Mouse (Mus musculus): Measurements from ENCODE around the gene Mical3. TPM values are rescaled to one million over a fixed set of nuclear protein-coding genes. Genes with fewer than 3 reads are reported as not detected.
A peak's percentile ranks its signal among the peaks of the same experiment; 100 is the strongest.

The Mical3 gene
- polyA plus RNA-seq, 1 experiment from 2014 or later: 50.0 TPM

GRCm38 (mm10) chr6:120981537-120981936 is 149.3 kb downstream of the Mical3 start:
- H3K27me3 ChIP-seq (replicated peaks): no peaks in the 10 kb centered on the region
- no peak overlapping the region for H3K9ac ChIP-seq
- peaks cover 15% of the 10 kb centered on the region; the same call in 1 of the 2 replicates for H3K36me3 ChIP-seq (replicated peaks)
- H3K27ac ChIP-seq: no peak overlapping the region
- no peak overlapping the region for H3K4me3 ChIP-seq
- ATAC-seq (replicated peaks): no peak
- WGBS: 70% methylated on average over 6 of the region's 6 CpGs
- peaks cover 7% of the 10 kb centered on the region; the same call in 1 of the 2 replicates for H3K4me1 ChIP-seq
- no peak overlapping the region for H3K4me2 ChIP-seq
- no peaks in the 10 kb centered on the region for H3K9me3 ChIP-seq

GRCm38 (mm10) chr6:120978019-120978621 is 152.7 kb downstream of the Mical3 start:
- 62% methylated on average over 18 of the region's 18 CpGs for WGBS
- H3K9ac ChIP-seq: no peak overlapping the region

GRCm38 (mm10) chr6:120976991-120977390 is 153.8 kb downstream of the Mical3 start:
- ATAC-seq (replicated peaks): peak; percentile 28; the same call in 1 of the 2 replicates
- H3K9me3 ChIP-seq: no peaks in the 10 kb centered on the region
- peaks cover 7% of the 10 kb centered on the region; the same call in 1 of the 2 replicates for H3K4me1 ChIP-seq
- peaks cover 15% of the 10 kb centered on the region; the same call in 1 of the 2 replicates for H3K36me3 ChIP-seq (replicated peaks)
- H3K4me2 ChIP-seq: no peak overlapping the region
- no peak overlapping the region for H3K27ac ChIP-seq
- WGBS: 53% methylated on average over 11 of the region's 11 CpGs
- no peak overlapping the region for H3K9ac ChIP-seq
- no peaks in the 10 kb centered on the region for H3K27me3 ChIP-seq (replicated peaks)
- no peak overlapping the region for H3K4me3 ChIP-seq

More at GRCm38 (mm10) chr6:120978019-120978621, 152.7 kb downstream of the Mical3 start:
- Histone ChIP-seq H3K27me3 (replicated peaks) (no peaks in the 10 kb centered on the region), H3K4me3 (no peak overlapping the region), H3K27ac (peak overlapping the region; percentile 17; the same call in 1 of the 2 replicates), H3K4me2 (no peak overlapping the region), H3K36me3 (replicated peaks) (peaks cover 15% of the 10 kb centered on the region; the same call in 1 of the 2 replicates), H3K9me3 (no peaks in the 10 kb centered on the region), H3K4me1 (peaks cover 7% of the 10 kb centered on the region; the same call in 1 of the 2 replicates)
- ATAC-seq (replicated peaks): peak; percentile 31; the same call in 1 of the 2 replicates

- H3K27me3 ChIP-seq (replicated peaks): no peaks in the 10 kb centered on the region
- H3K9me3 ChIP-seq: no peaks in the 10 kb centered on the region
- H3K4me3 ChIP-seq: no peak overlapping the region
- H3K9ac ChIP-seq: no peak overlapping the region
- ATAC-seq (replicated peaks): no peak
- H3K36me3 ChIP-seq (replicated peaks): peaks cover 15% of the 10 kb centered on the region; the same call in 1 of the 2 replicates
- no peak overlapping the region for H3K27ac ChIP-seq
- no peak overlapping the region for H3K4me2 ChIP-seq
- 70% methylated on average over 12 of the region's 12 CpGs for WGBS
- H3K4me1 ChIP-seq: peaks cover 7% of the 10 kb centered on the region; the same call in 1 of the 2 replicates
These were observed 154.7 kb downstream of the Mical3 start for GRCm38 (mm10) chr6:120976097-120976496.

GRCm38 (mm10) chr6:120971797-120972590 is 158.8 kb downstream of the Mical3 start:
- Histone ChIP-seq H3K36me3 (replicated peaks) (peaks cover 22% of the 10 kb centered on the region; the same call in 1 of the 2 replicates), H3K4me1 (peaks cover 2% of the 10 kb centered on the region; the same call in 1 of the 2 replicates), H3K27me3 (replicated peaks) (no peaks in the 10 kb centered on the region), H3K27ac (no peak overlapping the region), H3K9me3 (no peaks in the 10 kb centered on the region), H3K9ac (no peak overlapping the region), H3K4me3 (no peak overlapping the region), H3K4me2 (no peak overlapping the region)
- ATAC-seq (replicated peaks): peak; percentile 73
- WGBS: 63% methylated on average over 14 of the region's 14 CpGs

GRCm38 (mm10) chr6:120970939-120971796 is 159.6 kb downstream of the Mical3 start:
- no peaks in the 10 kb centered on the region for H3K9me3 ChIP-seq
- WGBS: 69% methylated on average over 8 of the region's 8 CpGs
- H3K27ac ChIP-seq: no peak overlapping the region
- H3K27me3 ChIP-seq (replicated peaks): no peaks in the 10 kb centered on the region
- peak; percentile 62 for ATAC-seq (replicated peaks)
- H3K36me3 ChIP-seq (replicated peaks): peaks cover 22% of the 10 kb centered on the region; the same call in 1 of the 2 replicates
- no peak overlapping the region for H3K9ac ChIP-seq
- no peaks in the 10 kb centered on the region for H3K4me1 ChIP-seq
- H3K4me3 ChIP-seq: no peak overlapping the region
- no peak overlapping the region for H3K4me2 ChIP-seq

GRCm38 (mm10) chr6:120965814-120966213 is 165.0 kb downstream of the Mical3 start:
- H3K9me3 ChIP-seq: no peaks in the 10 kb centered on the region
- WGBS: 78% methylated on average over 13 of the region's 13 CpGs
- no peak for ATAC-seq (replicated peaks)
- H3K27ac ChIP-seq: no peak overlapping the region
- no peaks in the 10 kb centered on the region for H3K4me1 ChIP-seq
- no peak overlapping the region for H3K4me2 ChIP-seq
- H3K4me3 ChIP-seq: no peak overlapping the region
- H3K9ac ChIP-seq: no peak overlapping the region
- no peaks in the 10 kb centered on the region for H3K27me3 ChIP-seq (replicated peaks)
- H3K36me3 ChIP-seq (replicated peaks): peaks cover 19% of the 10 kb centered on the region

- Histone ChIP-seq H3K27ac (no peak overlapping the region), H3K4me3 (no peak overlapping the region), H3K4me1 (no peaks in the 10 kb centered on the region), H3K4me2 (no peak overlapping the region), H3K36me3 (replicated peaks) (peaks cover 22% of the 10 kb centered on the region), H3K9ac (no peak overlapping the region), H3K27me3 (replicated peaks) (no peaks in the 10 kb centered on the region), H3K9me3 (no peaks in the 10 kb centered on the region)
- no peak for ATAC-seq (replicated peaks)
- 90% methylated on average over 3 of the region's 3 CpGs for WGBS
These were observed 166.6 kb downstream of the Mical3 start for GRCm38 (mm10) chr6:120964179-120964578.

- no peak for ATAC-seq (replicated peaks)
- Histone ChIP-seq H3K4me2 (no peak overlapping the region), H3K36me3 (replicated peaks) (peaks cover 33% of the 10 kb centered on the region), H3K27me3 (replicated peaks) (no peaks in the 10 kb centered on the region), H3K4me1 (no peaks in the 10 kb centered on the region), H3K4me3 (no peak overlapping the region), H3K9ac (no peak overlapping the region), H3K27ac (no peak overlapping the region), H3K9me3 (no peaks in the 10 kb centered on the region)
- WGBS: 90% methylated on average over 9 of the region's 9 CpGs
These were observed 170.3 kb downstream of the Mical3 start for GRCm38 (mm10) chr6:120960338-120961030.

GRCm38 (mm10) chr6:120957331-120957730 is 173.5 kb downstream of the Mical3 start:
- H3K27me3 ChIP-seq (replicated peaks): no peaks in the 10 kb centered on the region
- H3K4me1 ChIP-seq: no peaks in the 10 kb centered on the region
- ATAC-seq (replicated peaks): no peak
- H3K27ac ChIP-seq: no peak overlapping the region
- H3K4me2 ChIP-seq: no peak overlapping the region
- H3K9me3 ChIP-seq: no peaks in the 10 kb centered on the region
- H3K36me3 ChIP-seq (replicated peaks): peaks cover 38% of the 10 kb centered on the region
- no peak overlapping the region for H3K4me3 ChIP-seq
- 89% methylated on average over 4 of the region's 4 CpGs for WGBS
- H3K9ac ChIP-seq: no peak overlapping the region
